Mouse (Mus musculus) naive thymus-derived CD4-positive, alpha-beta T cell, adult 5 months (primary cell): Measurements from ENCODE around the gene Gm49721. TPM values are rescaled to one million over a fixed set of nuclear protein-coding genes. Genes with fewer than 3 reads are reported as not detected.

ENCODE experiments used
- polyA plus RNA-seq: library from polyadenylated mRNA; unstranded; fragments of 100-300 nt; shearing (Covaris generic); gene quantifications from one replicate; pipeline ENCODE4 v1.2.1, GENCODE M21; 2017

The Gm49721 gene
- 1.4 TPM for polyA plus RNA-seq

GRCm38 (mm10) chr17:6978287-6979248 is at the start of gene Gm49721:
Gene Gm49721 (plus strand): TSS chr17:6978904.

GRCm38 (mm10) chr17:6947984-6948768 is 30.5 kb upstream of the Gm49721 start, which contains the start of gene Rsph3b:
Gene Rsph3b (minus strand): TSS chr17:6948682.

GRCm38 (mm10) chr17:6960776-6961175 is 17.9 kb upstream of the Gm49721 start, which contains the start of gene Tagap1:
Gene Tagap1 (minus strand): TSS chr17:6961156.

GRCm38 (mm10) chr17:6970334-6970733 is 8.4 kb upstream of the Gm49721 start, which contains the start of gene Rnaset2b:
Gene Rnaset2b (plus strand): TSS chr17:6970634.

GRCm38 (mm10) chr17:7025257-7025656 is 46.6 kb downstream of the Gm49721 start, which contains the start of gene Gm1604a:
Gene Gm1604a (plus strand): TSS chr17:7025568.

Other genes with a start within 250 kb of the Gm49721 start
- 641 TPM for gene Ezr, start 196.1 kb upstream of the Gm49721 start, polyA plus RNA-seq
- gene Rsph3b, start 30.2 kb upstream of the Gm49721 start, polyA plus RNA-seq = 9.2 TPM
- 40.9 TPM for gene Tagap1, start 17.7 kb upstream of the Gm49721 start, polyA plus RNA-seq
- gene Rnaset2b, start 8.3 kb upstream of the Gm49721 start, polyA plus RNA-seq = 698 TPM
- gene Gm1604a, start 46.7 kb downstream of the Gm49721 start, polyA plus RNA-seq = not detected
- gene Rps6ka2, start 191.2 kb downstream of the Gm49721 start, polyA plus RNA-seq = 9.1 TPM